Mouse (Mus musculus): ENCODE results near the gene Bach1.

DNA sequence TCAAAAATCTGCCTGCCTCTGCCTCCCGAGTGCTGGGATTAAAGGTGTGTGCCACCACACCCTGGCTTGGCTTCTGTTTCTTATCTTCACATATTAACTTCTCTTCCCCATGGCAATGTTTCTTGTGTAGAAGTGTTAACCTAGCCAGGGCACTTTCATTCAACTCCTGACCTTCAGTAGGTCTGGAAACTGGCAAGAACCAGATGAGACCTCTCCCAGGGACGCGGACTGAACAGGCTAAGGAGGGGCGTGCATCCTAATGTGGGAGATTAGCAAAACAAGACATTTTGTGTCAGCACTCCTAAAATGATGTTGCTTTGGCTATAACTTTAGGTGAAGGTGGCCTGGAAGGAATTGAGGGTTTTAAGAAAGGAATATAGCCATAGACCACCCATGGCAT lies 7.6 kb upstream of the Bach1 start:
- no peak for TF ChIP-seq CTCF (IDR thresholded peaks at IDR 0.05; ENCODE audit: extremely low read depth, insufficient read depth, insufficient read length, insufficient replicate concordance)
- no peak for TF ChIP-seq POLR2A (IDR thresholded peaks at IDR 0.05; ENCODE audit: low read depth, low read length)

All from spleen, adult 2 months (tissue).